Mouse (Mus musculus): ENCODE measurements at regions not wholly inside any gene's neighbourhood (a gene's known extent, or its start where the extent isn't known, plus 50 kb on each side); places are given as distances from the start of the nearest gene placed in this dataset.

- DNase-seq (ENCODE audit: extremely low read depth, low read depth, low spot score), result no peak
Observed at GRCm38 (mm10) chr2:61246691-61247258, 283.8 kb upstream of the Rbms1 start.

DNA sequence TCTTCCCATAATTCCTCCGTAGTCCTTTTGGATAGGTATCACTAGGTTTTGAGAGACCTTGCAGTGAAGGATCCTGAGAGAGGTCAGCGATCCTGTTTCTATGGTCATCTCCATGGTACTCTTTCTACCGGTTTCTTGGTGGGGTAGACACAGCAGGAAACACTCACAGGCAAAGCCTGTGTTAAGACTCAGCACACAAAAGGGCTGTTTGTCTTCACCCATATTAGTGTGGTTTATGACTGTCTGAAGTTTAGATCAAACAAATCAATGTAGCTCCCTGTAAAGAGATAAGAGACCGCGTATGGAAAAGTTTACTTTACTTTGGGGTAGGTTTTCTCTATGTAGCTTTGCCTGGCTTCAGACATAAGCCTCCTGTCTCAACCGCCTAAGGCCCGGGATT lies 282.5 kb upstream of the Rbms1 start:
- DNase-seq (ENCODE audit: extremely low read depth, low read depth, low spot score), result no peak

DNA sequence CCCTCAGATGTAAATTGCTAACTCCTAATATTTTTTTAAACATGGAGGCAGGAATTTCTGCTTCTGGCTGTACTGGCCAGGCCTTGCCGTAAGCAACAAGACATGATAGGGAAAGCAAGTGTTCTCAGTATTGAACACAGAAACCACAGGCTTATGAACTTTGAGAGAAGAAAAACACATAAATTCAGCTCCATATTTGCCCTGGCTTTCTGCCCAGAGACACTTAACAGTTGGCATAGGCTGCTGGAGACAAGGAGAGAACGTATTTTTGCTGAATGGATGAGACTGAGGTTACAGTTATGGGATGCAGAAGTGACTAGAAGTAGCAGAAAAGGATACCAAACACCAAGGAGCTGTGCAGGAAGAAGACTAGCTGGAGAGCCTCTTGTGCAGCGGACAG lies 258.7 kb upstream of the Rbms1 start:
- DNase-seq (ENCODE audit: extremely low read depth, low read depth, low spot score), result no peak

DNA sequence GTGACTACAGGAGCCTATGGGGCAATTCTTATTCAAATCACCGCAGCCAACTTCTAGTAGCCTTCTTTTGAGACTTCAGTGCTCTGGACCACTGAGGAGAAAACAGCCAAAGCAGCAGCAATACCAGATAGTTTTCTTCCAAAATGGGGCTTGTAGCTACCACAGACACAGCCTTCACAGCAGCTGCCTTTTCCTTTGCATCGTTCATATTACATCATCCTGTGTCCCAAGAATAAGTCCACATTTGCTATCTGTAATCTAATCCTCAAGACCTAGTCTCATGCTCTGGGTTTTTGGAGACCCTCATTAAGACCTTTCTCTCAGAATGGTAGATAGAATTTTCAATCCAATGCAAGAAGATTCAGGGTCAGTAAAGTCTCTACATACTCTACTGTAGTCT lies 258.2 kb upstream of the Rbms1 start:
- no peak for DNase-seq (ENCODE audit: extremely low read depth, low read depth, low spot score)

DNA sequence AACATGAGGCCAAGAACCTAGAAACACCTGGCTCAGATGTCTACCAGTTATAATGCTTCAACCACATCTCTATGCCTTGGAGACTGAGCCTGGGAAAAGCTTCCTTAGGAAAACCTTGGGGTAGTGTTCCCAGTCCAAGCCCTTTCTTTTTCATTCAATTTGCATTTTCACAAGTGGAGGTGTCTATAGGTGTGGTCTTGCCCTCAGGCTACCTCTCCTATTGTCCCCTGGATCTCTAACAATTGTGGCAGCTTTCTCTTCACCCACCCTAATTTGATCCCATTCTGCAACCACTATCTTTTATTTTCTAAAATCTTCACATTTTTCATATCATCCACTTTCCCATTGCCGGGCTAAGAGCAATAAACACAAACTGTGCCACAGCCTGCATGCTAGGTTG lies 251.0 kb upstream of the Rbms1 start:
- DNase-seq (ENCODE audit: extremely low read depth, low read depth, low spot score), result no peak

DNA sequence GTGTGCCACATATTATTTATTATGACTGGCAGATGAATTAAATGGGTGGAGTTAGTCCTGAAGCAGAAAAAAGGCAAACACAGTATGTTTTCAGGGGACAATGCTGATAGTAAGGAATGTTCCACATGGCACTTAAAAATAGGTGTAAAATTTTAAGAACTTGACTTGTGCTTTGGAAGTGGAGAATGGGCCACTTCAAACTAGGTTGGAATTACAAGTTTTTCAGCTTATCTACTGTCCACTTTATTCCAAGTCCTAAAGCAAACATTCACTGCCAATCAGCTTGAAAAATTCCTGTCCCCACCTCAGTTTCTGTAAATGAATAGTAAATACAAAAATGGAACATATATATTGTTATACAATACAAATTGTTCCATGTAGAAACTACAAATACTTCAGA lies 238.4 kb upstream of the Rbms1 start:
- DNase-seq (ENCODE audit: extremely low read depth, low read depth, low spot score), result no peak

DNA sequence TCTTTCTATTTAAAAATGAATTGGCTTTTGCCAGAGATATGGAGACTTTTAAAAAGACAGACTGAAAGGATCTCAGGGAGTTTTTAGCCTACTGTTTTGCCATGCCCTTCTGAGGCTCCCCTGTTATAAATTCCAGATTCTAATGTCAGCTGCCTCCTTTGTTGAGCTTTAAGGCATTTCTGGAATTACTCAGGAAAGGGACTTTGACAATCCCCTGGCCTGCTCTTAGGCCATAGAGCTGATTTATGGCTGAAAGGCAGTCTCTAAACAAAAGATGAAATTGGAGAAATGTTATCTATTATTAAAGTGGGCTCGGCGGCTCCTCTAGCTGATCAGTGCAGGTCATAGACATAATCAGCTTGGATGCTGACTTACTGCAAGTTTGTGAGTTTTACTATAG lies 231.0 kb upstream of the Rbms1 start:
- DNase-seq (ENCODE audit: extremely low read depth, low read depth, low spot score), result no peak

DNA sequence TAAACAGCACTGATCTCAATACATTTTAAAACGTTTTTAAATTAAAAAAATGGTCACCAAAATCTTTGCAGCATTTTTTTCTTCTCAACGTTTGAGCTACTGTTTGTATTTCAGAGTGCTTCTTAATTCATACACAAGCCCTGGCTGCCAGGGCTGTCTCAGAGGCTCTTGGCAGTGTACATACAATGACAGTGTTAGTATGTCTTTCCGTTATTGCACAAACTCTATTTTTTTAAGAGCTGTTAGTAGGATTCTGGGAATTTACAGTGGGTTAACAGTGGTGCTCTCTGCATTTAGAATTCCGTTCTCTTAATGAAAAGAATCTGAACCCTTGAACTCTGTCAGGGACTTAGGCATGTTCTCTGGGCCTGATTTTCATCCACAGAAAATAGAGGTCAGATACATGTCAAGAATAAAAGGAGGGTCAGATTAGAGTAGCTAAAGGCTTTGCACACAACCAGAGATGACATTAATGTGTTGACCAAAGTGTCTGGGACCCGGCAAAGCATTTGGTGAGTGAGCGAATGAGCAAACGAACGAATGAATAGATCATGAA lies 219.5 kb upstream of the Rbms1 start:
- no peak for DNase-seq (ENCODE audit: extremely low read depth, low read depth, low spot score)

DNA sequence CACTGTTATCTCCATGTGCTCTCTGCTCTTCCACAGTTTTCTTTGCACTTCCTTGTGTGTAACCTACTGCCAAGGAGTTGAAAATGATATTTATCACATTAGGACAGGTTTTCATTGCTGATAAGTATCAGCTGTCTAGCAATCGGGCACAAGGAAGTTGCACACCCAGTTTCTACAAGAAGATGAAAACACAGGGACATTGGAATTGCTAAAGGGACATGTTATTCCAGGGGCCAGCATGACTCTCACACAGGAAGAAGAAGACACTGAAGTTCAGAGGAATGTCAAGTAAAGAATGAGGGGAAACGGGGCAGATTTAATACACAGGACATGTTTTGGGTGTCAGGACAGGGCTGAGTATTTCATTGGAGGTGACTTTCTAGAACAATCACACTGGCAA lies 214.8 kb upstream of the Rbms1 start:
- no peak for DNase-seq (ENCODE audit: extremely low read depth, low read depth, low spot score)

DNA sequence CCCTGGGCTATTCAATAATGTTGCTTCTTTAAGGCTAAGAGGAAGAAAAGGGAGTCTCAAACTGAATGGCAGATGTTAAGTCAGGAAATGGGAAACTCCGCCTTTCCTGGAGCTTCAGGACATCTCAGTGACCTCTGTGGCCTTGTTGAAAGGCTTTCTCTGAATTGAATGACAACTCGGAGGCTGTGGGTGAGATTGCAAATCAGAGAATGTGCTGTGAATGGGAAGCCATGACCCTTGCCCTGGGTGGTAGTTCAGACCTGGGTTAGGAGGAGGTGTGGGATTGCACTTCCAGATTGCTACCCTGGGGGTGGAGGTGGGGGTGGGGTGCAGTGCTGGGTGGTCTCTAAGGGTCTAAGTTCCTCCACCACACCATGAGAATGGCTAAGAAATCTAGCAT lies 213.8 kb upstream of the Rbms1 start:
- no peak for DNase-seq (ENCODE audit: extremely low read depth, low read depth, low spot score)

DNA sequence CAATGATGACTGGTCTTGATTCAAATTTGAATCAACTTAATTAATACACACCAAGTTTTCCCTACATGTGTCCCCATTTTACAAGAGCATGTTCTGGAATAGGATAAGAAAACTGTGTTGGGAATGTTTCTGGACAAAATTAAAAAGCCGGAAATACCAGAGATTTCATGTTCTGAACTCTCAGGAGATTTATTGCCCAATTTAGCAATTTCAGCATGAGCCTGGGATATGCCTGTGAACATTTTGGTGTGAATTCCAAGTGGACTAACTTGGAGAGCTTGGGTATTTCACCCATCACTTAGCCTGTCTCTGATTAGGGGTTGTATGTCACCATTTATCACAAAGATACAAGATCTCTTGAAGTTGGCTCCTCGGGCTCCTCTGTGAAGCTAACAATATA lies 210.6 kb upstream of the Rbms1 start:
- no peak for DNase-seq (ENCODE audit: extremely low read depth, low read depth, low spot score)

- peak; percentile 81 for DNase-seq (ENCODE audit: extremely low read depth, low read depth, low spot score)
Observed at GRCm38 (mm10) chr2:61161336-61161735, 198.3 kb upstream of the Rbms1 start.

- no peak for DNase-seq (ENCODE audit: extremely low read depth, low read depth, low spot score)
Observed at GRCm38 (mm10) chr2:61159761-61160160, 196.8 kb upstream of the Rbms1 start.

- no peak for DNase-seq (ENCODE audit: extremely low read depth, low read depth, low spot score)
Observed at GRCm38 (mm10) chr2:61138998-61139631, 176.1 kb upstream of the Rbms1 start.

GRCm38 (mm10) chr2:61138625-61138997 lies 175.6 kb upstream of the Rbms1 start:
- no peak for DNase-seq (ENCODE audit: extremely low read depth, low read depth, low spot score)

DNA sequence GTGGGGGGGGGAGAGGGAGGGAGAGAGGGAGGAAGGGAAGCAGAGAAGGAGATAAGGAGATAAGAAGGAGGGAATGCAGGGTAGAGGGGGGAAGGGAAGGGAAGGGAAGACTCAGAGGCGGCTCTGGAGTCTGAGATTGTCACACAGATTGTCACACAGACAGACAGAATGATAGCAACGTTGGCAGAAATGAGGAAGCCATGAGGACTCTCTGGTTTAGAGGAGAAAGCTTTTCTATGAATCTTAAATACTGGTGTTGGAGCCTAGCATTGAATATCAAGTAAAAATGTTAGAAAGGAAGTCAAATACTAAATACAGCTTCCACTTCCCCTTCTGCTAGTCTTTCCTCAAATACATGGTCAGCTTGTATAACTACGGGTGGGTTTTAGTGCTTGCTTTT lies 174.4 kb upstream of the Rbms1 start:
- no peak for DNase-seq (ENCODE audit: extremely low read depth, low read depth, low spot score)

GRCm38 (mm10) chr2:61136926-61137325 lies 173.9 kb upstream of the Rbms1 start:
- DNase-seq (ENCODE audit: extremely low read depth, low read depth, low spot score), result no peak

DNA sequence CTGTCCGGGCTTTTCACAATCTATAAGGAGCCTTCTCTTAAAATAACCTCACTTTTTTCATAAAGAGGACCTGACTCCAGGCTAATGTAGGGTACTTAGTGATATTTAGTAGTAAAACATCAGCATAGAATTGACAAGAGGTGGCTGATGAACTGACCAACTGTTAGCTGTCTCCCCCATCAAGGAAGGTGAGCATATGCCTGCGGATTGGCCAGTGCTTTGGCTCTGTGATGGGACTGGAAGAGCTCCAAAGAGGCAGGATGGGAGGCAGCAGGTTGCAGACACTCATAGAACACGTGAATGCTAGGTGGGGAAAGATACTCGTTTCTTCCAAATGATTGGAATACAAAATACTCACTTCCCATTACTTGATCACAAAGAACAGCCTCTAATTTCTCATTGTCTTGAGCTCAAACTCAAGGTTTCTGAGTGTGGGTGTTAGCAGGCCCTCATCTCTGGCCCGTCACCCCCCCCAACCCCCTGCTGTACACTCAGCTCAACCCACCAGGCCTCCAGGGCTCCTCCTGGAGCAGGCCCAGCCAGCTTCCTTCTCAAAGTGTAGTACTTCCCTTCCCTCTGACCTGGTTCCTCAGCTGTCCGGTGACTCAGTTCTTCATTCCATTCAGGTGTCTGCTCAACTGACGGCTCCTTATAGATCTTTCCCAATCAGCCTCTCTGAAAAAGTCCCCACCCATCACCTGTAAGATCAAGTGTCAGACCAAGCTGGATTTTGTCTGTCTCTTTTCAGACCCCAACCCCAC lies 160.2 kb upstream of the Rbms1 start:
- DNase-seq (ENCODE audit: extremely low read depth, low read depth, low spot score), result no peak

- no peak for DNase-seq (ENCODE audit: extremely low read depth, low read depth, low spot score)
Observed at GRCm38 (mm10) chr2:61121281-61121680, 158.3 kb upstream of the Rbms1 start.

- DNase-seq (ENCODE audit: extremely low read depth, low read depth, low spot score), result no peak
Observed at GRCm38 (mm10) chr2:61114620-61115019, 151.6 kb upstream of the Rbms1 start.

DNA sequence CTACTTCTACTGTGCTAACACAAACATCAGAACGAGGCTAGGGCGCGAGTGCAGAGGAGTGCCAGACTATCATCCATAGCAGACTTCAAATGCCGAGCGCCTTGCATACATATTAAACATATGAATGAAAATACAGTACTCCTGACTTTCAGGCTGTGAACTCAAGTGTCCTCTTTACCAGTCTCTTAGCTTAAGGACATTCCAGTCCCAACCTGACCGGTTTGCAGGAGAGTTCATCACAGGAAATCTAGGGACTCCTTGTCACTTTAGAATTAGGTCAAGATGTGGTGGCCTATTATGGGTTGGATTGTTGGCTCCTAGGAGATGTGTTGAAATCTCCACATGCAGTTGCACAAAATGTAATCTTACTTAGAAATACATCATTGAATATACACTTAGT lies 150.9 kb upstream of the Rbms1 start:
- DNase-seq (ENCODE audit: extremely low read depth, low read depth, low spot score), result peak; percentile 14

- no peak for DNase-seq (ENCODE audit: extremely low read depth, low read depth, low spot score)
Observed at GRCm38 (mm10) chr2:61110591-61110990, 147.6 kb upstream of the Rbms1 start.
